Mouse (Mus musculus) gastrocnemius, postnatal 4 days (tissue): ENCODE measurements around the gene 2610301B20Rik. TPM values are rescaled to one million over a fixed set of nuclear protein-coding genes. Genes with fewer than 3 reads are reported as not detected.
"Not testable (repeated sequence)": the region's sequence is repeated elsewhere in the genome, so short reads cannot be mapped to it uniquely, and the experiment has no call there.

Experiments used
- DNase-seq, 2 experiments: peaks; one replicate each; pipeline ENCODE4 v3.0.0; 2021 to 2022; ENCODE audit warnings: low spot score in 2 of 2, mixed read lengths in 2 of 2
- total RNA-seq, 2 experiments: library from RNA; stranded (reverse); gene quantifications; 2 replicates each; pipeline ENCODE4 v1.2.3; 2021

The 2610301B20Rik gene
- total RNA-seq, 2 experiments from 2014 or later = 8.3 to 9.9 TPM

DNA sequence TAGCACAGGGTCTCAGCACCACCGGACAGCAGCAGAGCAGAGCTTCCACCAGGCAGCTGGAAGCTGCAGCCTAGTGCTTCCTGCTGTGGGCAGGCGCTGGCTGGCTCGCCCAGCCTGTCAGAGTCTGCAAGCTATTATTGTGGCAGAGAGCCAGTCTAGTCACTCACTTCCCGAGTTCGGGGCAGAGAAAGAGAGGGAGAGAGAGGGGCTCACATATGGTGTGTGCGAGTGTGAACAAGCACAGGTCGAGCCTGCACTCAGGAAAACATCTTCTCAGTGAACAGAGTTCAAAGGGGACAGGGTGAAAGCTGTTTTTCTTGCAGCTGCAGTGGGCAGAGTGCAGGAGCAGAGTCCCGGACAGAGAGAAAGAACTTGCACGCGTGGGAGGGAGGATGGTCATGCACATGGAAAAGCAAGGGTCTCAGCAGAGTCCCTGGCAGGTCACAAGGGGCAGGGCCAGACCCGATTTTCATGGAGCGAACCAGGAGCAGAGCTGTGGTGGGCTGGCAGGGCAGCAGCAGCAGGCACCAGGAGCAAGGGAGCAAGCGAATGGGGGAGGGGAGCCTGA, 31.0 kb downstream of the 2610301B20Rik start:
- no peak for DNase-seq

GRCm38 (mm10) chr4:10911417-10911816, 37.1 kb downstream of the 2610301B20Rik start:
- DNase-seq = not testable (repeated sequence)

DNA sequence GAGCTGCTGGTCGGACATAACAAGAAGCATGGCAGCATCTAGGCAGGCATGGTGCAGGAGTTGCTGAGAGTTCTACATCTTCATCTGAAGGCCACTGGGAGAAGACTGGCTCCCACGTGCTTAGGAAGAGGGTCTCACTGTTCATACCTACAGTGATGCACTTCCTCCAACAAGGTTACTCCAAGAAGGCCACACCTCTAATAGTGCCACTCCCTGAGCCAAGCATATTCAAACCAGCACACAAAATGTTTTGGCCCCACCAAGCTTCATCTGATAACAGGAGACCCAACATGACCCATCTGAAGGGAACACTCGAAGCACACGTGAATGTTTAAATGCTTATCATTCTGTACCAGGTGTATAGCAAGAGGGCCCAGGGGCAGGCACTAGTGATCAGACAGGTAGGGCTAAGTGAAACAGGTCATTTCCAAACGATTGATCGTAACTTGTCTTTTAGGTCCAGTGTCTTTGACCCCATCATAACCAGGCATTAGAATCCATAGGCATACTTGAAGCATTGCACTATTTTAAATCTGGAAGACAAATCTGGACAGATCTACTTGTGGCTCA, 37.7 kb downstream of the 2610301B20Rik start:
- no peak for DNase-seq

- peak; percentile 44 to 81 for DNase-seq
Measured at GRCm38 (mm10) chr4:10912611-10913301, 38.5 kb downstream of the 2610301B20Rik start.

GRCm38 (mm10) chr4:10913409-10913808, 39.1 kb downstream of the 2610301B20Rik start:
- DNase-seq = no peak

DNA sequence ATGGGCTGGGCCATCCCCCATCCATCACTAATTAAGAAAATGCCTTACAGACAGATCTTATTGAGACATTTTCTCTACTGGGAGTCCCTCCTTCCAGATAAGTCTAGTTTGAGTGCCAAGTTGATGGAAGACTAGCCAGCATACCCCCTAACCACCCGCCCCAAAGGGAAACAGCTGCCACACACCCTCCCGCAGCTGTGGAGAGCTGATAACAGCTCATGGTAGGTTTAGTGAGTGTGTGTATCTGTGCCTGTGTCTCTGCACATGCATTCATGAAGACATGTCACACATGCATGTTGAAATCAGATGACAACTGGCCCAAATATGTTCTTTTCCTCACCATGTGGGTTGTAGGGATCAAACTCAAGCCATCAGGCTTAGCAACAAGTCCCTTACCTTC, 40.5 kb downstream of the 2610301B20Rik start:
- DNase-seq = no peak

- DNase-seq = no peak
Measured at GRCm38 (mm10) chr4:10915271-10915670, 41.0 kb downstream of the 2610301B20Rik start.

DNA sequence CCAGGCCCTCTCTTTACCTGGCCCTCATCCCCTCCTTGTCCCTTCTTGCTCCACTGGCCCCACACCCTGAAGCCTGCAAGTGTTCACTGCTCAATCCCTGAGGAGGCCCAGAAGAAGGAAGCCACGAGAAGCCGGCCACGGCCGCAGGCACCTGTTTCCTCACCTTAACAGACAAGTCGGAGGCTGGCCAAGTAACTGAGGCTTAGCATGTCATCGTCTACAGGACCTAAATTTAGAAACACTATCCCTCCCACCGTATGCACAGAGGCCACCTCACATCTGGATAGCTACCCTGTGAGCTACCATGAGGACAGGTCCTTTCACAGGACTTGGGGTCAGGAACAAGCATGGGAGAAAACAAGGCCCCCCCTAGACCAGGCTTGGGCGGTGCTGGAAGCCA, 44.1 kb downstream of the 2610301B20Rik start:
- DNase-seq = no peak

- no peak for DNase-seq
Measured at GRCm38 (mm10) chr4:10919097-10919496, 44.8 kb downstream of the 2610301B20Rik start.

- no peak for DNase-seq
Measured at GRCm38 (mm10) chr4:10919530-10919929, 45.2 kb downstream of the 2610301B20Rik start.

DNA sequence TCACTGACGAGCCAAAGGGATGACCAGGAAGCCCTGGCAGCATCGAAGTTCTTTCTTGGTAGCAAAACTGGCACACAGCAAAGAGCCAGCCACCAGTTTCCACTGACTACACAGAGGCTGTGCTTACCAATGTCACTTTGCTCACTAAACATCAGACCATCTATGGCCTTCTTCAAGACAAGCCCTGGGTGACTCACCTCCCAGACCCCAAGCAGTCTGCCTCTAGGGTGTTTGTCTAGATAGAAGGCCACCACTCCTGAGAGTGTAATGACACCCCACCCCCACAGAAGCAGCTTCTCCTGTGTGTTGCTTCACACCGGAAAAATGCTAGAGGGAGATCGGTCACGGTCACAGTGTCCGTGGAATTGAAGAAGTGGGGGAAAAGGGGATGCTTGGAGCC, 45.7 kb downstream of the 2610301B20Rik start:
- no peak for DNase-seq

GRCm38 (mm10) chr4:10920622-10921021, 46.3 kb downstream of the 2610301B20Rik start:
- DNase-seq = no peak

DNA sequence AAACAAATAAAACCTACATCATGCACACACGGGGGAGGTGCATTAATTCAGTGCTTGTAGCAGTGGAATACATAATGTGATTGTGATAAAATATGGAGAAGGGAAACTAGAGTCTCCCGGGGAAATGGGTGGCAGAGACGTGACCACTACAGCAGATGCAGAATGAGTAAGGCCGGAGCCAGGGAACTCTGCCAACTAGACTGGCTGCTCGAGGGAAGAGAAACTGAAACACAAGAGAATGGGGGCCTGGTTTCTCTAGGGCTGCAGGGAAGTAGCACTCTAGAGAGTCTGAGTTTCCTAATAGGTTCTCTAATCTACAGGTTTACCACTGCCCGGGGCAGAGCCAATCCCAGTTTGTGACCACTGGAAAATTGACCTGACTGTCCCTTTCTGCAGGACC, 48.9 kb downstream of the 2610301B20Rik start:
- peak in 1 of 2 experiments; percentile 60 for DNase-seq

GRCm38 (mm10) chr4:10924140-10924539, 49.8 kb downstream of the 2610301B20Rik start:
- DNase-seq = no peak

- no peak for DNase-seq
Measured at GRCm38 (mm10) chr4:10924541-10924940, 50.2 kb downstream of the 2610301B20Rik start.

- no peak for DNase-seq
Measured at GRCm38 (mm10) chr4:10926416-10926815, 52.1 kb downstream of the 2610301B20Rik start.

DNA sequence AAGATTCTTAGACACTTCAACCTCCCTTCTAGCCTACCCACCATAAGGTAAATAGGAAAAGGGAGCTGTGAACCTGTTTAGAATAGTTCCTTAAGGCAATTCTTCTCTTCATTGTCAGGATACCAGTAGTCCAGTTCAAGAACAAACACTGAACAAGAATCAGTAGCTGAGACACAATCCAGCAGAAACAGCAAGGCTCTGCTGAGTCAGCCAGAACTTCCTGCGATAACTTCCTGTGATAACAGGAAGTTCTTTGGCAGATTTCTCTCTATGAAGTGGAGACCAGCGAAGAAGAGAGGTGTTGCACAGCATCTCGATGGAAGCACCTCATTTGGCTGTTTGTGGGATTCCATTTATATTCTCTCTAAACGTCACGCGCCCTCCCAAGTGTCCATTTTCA, 53.9 kb downstream of the 2610301B20Rik start:
- DNase-seq = no peak

DNA sequence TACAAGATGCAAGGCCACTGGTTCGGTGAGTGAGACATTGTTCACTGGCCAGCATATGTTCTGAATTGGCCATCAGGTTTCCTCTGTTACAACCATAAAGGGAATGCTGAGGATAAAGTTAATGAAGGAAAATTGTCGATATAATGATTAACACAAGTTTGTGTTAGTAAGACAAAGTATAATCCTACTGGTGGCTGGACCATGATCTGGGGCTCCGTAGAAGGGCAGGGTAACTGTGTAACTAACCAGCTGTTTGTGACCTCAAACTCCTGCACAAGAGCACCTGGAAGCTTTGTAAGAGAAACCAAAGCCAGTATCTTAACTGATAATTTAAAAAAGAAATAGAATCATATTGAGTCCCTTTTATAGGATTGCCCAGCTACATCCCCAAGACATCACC, 55.4 kb downstream of the 2610301B20Rik start:
- no peak for DNase-seq

GRCm38 (mm10) chr4:10931040-10931439, 56.7 kb downstream of the 2610301B20Rik start:
- DNase-seq = no peak

- DNase-seq = no peak
Measured at GRCm38 (mm10) chr4:10932091-10932745, 57.9 kb downstream of the 2610301B20Rik start.

DNA sequence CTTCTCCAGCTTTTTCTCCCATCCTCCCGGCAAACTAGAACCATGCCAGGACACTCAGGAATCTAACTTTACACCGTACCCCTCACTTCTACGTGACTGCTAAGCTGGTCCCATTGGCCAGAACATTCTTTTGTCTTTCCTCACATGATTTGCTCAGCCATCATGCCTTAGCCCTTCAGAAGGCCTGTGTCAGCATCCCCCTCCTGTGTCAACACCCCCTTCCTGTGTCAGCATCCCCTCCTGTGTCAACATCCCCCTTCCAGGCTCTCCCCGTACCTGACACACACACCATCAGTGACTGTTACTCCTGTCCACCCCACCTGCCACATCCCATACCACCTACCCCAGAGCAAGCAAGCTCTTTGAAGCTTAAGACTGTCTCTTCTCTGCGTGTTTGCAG, 58.5 kb downstream of the 2610301B20Rik start:
- DNase-seq = no peak

DNA sequence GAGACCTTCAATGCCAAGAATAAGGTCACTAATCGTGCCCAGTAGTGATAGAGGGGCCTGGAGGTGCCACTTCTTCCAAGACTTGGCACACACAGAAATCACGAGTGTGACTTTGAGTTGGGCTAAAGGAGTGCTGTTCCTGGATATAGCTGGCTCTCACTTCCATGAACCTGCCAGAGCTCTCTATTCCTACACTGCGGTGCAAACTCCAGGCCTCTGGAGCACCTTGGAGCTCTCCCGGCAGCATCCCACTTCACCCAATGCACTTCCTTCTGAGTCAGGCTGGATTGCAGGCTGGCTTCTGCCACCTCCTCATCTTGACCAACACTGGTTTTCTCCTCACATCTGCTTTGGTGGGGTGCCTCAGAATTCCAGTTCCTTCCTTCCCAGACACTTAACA, 62.5 kb downstream of the 2610301B20Rik start:
- no peak for DNase-seq
